Mouse (Mus musculus): ENCODE measurements around the gene Fam117b. TPM values are rescaled to one million over a fixed set of nuclear protein-coding genes. Genes with fewer than 3 reads are reported as not detected.

Gene Fam117b
- 28.4 TPM for polyA plus RNA-seq (2015; fragmentation: Illumina TruSeq; extraction: RNeasy Lipid Tissue Mini Kit (QIAGEN cat#74804); ENCODE audit: insufficient read depth, low replicate concordance)

DNA sequence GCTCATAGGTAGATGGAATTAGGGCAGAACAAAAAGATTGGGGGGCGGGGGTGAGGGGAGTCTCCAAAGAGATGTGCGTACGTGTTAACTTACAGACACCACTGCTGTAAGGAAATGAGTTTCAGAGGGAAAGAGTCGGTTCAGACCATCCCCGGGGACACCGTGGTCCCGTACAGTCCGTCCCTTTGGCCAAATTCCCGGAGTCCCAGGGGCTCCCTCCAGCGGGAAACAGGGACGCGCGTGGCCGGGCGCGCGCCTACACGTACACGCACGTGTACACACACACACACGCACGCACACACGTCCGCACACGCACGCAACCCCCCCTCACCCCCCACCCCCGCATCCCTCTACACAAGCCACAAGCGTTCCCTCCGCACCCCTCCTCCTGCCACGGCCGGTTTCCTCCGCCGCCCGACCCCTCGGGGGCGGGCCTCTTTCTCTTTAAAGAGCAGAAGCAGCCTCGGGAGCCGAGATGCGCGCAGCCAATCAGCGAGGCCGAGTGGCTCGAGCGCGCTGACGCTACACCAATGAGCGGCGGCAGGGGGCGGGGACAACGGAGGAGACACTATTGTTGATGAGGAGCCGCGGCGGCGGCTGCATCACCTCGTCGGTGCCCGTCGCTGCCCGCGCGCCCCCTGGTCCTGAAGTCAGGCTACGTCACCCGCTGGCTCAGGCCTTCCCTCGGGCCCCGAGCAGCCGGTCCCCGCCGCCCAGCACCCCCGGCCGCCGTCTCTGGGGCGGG is at the start of gene Fam117b:
Gene Fam117b (plus strand): TSS at position 594 of the 745 bp plus-strand sequence.

Other genes with a start within 250 kb of the Fam117b start
- 233 TPM for gene Sumo1, start 242.2 kb upstream of the Fam117b start, polyA plus RNA-seq (2015; fragmentation: Illumina TruSeq; extraction: RNeasy Lipid Tissue Mini Kit (QIAGEN cat#74804); ENCODE audit: insufficient read depth, low replicate concordance)
- 253 TPM for gene Nop58, start 228.0 kb upstream of the Fam117b start, polyA plus RNA-seq (2015; fragmentation: Illumina TruSeq; extraction: RNeasy Lipid Tissue Mini Kit (QIAGEN cat#74804); ENCODE audit: insufficient read depth, low replicate concordance)
- 11.1 TPM for gene Bmpr2, start 149.6 kb upstream of the Fam117b start, polyA plus RNA-seq (2015; fragmentation: Illumina TruSeq; extraction: RNeasy Lipid Tissue Mini Kit (QIAGEN cat#74804); ENCODE audit: insufficient read depth, low replicate concordance)
- 0.11 TPM for gene Ica1l, start 130.2 kb downstream of the Fam117b start, polyA plus RNA-seq (2015; fragmentation: Illumina TruSeq; extraction: RNeasy Lipid Tissue Mini Kit (QIAGEN cat#74804); ENCODE audit: insufficient read depth, low replicate concordance)
- 8.9 TPM for gene Carf, start 185.2 kb downstream of the Fam117b start, polyA plus RNA-seq (2015; fragmentation: Illumina TruSeq; extraction: RNeasy Lipid Tissue Mini Kit (QIAGEN cat#74804); ENCODE audit: insufficient read depth, low replicate concordance)
- 43.1 TPM for gene Wdr12, start 185.6 kb downstream of the Fam117b start, polyA plus RNA-seq (2015; fragmentation: Illumina TruSeq; extraction: RNeasy Lipid Tissue Mini Kit (QIAGEN cat#74804); ENCODE audit: insufficient read depth, low replicate concordance)

Data from spleen, adult 10 weeks (tissue).